Mouse (Mus musculus) lung, embryonic 14.5 days (tissue): ENCODE measurements around the gene Pou2f3. TPM values are rescaled to one million over a fixed set of nuclear protein-coding genes. Genes with fewer than 3 reads are reported as not detected.
A peak's percentile ranks its signal among the peaks of the same experiment; 100 is the strongest.

Experiments
- ATAC-seq: fragments of 200-750 bp; cut with Nextera tagmentation; 2 replicates; pipeline ENCODE4 v1.8.0; 2017; ENCODE audit warnings: mild to moderate bottlenecking, moderate TSS enrichment, moderate library complexity; ENCODE audit not compliant: insufficient read depth
- DNase-seq: peaks from one replicate; pipeline ENCODE4 v3.0.0-alpha.2; 2015
- H3K27ac ChIP-seq: fragments of 300-500 bp; sonication (generic); 2 replicates; pipeline ENCODE4 v1.5.1; 2014; ENCODE audit warnings: low read depth, mild to moderate bottlenecking, moderate library complexity
- H3K27me3 ChIP-seq: fragments of 300-500 bp; sonication (generic); 2 replicates; pipeline ENCODE4 v1.6.1; 2014; ENCODE audit warnings: low read length, control low read depth; ENCODE audit not compliant: insufficient read depth
- H3K36me3 ChIP-seq: fragments of 300-500 bp; sonication (generic); 2 replicates; pipeline ENCODE4 v1.6.1; 2014; ENCODE audit warnings: control low read depth; ENCODE audit not compliant: insufficient read depth
- H3K4me1 ChIP-seq: fragments of 300-500 bp; sonication (generic); 2 replicates; pipeline ENCODE4 v1.6.1; 2014; ENCODE audit warnings: antibody characterized with exemption, control low read depth; ENCODE audit not compliant: insufficient read depth
- H3K4me2 ChIP-seq: fragments of 300-500 bp; sonication (generic); 2 replicates; pipeline ENCODE4 v1.6.1; 2014; ENCODE audit warnings: mild to moderate bottlenecking
- H3K4me3 ChIP-seq: fragments of 300-500 bp; sonication (generic); 2 replicates; pipeline ENCODE4 v1.5.1; 2014; ENCODE audit warnings: low read depth, low read length
- H3K9ac ChIP-seq: fragments of 300-500 bp; sonication (generic); 2 replicates; pipeline ENCODE4 v1.6.1; 2014
- H3K9me3 ChIP-seq: fragments of 300-500 bp; sonication (generic); 2 replicates; pipeline ENCODE4 v1.6.1; 2016; ENCODE audit warnings: low read depth, low read length, control low read depth
- CTCF ChIP-seq: IDR thresholded peaks from 2 replicates; pipeline ENCODE4 v1.5.1; 2016; ENCODE audit warnings: antibody characterized with exemption, low read depth
- WGBS: fragments of 180-500 bp; shearing (Covaris S2); extraction: QIAGEN DNeasy Blood & Tissue Kit; methylation state at CpG from one replicate; pipeline ENCODE4 v1.1.7; 2014; 5-methylcytosine and 5-hydroxymethylcytosine counted together
- polyA plus RNA-seq: library from polyadenylated mRNA; unstranded; fragments of >200 nt; fragmentation: Nextera tagmentation; extraction: Ambion mirVana; gene quantifications from 2 replicates; pipeline ENCODE4 v1.2.1, GENCODE M21; 2014

Pou2f3 gene
- polyA plus RNA-seq, 1 experiment from 2014 or later, result 0.08 TPM

DNA sequence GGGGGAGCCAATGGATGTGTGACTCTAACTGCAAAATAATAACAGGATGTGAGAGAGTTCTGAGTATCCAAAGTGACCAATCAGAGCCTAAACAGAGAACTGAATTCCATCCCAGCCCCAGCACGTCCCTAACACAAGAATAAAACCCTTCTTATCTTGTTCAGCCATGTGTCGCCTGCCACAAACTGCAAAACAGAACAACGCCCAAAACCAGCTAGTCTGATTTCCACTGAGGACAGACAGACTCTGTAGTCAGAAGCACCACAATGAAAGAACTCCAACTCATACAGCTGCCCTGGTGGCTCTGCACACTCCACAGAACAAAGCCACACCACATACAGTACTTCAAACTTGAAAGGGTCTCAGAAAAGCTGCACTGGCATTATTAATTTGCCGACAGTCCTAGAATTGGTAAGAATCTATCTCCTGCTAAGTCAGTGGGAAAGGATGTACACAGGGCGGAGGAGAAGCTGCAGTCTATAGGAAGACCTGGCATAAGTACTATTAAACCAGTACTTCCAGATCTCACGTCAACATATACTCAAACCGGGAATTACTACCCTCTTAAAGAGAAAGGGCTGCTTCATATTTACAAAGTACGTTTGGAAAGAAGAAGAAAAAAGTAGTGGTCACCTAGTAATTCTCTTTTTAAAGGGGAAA lies 108.1 kb downstream of the Pou2f3 start:
- Histone ChIP-seq H3K9ac (0 out of 2 replicates have a peak overlapping the region, but pooled peaks have one; percentile 24), H3K4me3 (peak overlapping the region; percentile 96), H3K36me3 (no peaks in the 10 kb centered on the region), H3K27ac (peak overlapping the region; percentile 22), H3K4me2 (peak overlapping the region; percentile 77), H3K9me3 (no peaks in the 10 kb centered on the region), H3K27me3 (no peaks in the 10 kb centered on the region), H3K4me1 (peaks cover 10% of the 10 kb centered on the region)
- WGBS, result 43% methylated on average over 8 of the region's 8 CpGs
- DNase-seq (no peak), ATAC-seq (no peak)
- no peak for TF ChIP-seq CTCF

DNA sequence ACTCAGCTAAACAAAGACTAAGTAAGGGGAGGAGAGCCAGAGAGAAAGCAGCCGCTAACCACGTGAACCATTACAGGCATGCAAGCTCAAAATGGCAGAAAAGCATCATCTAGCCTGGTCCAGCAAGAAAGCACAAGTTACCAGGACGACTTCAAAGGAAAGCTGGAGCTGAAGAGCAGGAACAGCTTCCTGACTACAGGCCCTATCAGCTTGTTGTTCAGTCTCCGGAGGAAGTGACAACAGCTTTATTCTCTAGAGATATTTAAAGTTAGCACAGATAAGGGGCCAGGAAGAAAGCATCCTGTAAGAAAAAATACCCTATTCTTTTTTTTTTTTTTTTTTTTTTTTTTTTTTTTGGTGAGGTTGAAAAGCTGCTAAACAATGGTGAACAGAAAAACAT lies 111.2 kb downstream of the Pou2f3 start:
- no peak overlapping the region for H3K4me3 ChIP-seq
- no peak for TF ChIP-seq CTCF
- no peaks in the 10 kb centered on the region for H3K36me3 ChIP-seq
- H3K27ac ChIP-seq, result no peak overlapping the region
- DNase-seq (peak; percentile 24), ATAC-seq (no peak)
- H3K4me2 ChIP-seq, result no peak overlapping the region
- 48% methylated on average over 4 of the region's 4 CpGs for WGBS
- H3K9me3 ChIP-seq, result no peaks in the 10 kb centered on the region
- no peak overlapping the region for H3K9ac ChIP-seq
- peaks cover 10% of the 10 kb centered on the region for H3K4me1 ChIP-seq
- H3K27me3 ChIP-seq, result no peaks in the 10 kb centered on the region

DNA sequence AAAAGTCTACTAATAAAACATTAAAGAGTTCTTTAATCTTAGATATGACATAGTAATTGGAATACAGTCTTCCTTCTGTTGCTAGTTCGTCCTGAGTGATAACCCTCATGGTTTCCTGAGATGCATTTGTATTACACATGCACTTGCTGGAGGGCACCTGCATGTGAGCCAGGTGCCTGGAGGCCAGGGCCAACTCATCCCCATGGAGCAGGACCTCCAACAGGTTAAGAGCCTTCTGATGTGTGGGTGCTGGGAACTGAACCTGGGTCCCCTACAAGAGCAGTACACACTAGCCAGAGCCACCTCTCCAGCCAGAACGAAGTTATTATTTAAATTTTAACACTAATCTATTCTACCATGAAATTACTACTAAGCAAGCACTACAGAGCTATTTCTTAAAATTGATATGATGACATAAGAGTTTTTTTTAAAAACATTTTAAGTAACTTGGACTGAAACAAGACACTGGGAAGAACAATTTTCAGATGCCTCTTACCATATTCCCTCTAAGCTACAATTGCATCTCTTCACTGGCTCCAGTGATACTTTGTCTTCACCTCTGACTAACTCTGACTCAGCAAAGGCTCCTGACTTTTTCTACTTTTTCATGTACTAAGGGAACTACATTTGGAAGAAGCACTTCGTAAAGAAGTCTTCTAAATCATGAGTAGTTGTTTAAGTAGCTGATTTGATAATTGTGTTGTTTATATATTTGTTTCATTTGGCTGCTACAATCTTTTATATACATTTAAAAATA lies 112.2 kb downstream of the Pou2f3 start:
- ATAC-seq (no peak), DNase-seq (no peak)
- Histone ChIP-seq H3K27me3 (no peaks in the 10 kb centered on the region), H3K9ac (no peak overlapping the region), H3K4me2 (no peak overlapping the region), H3K27ac (no peak overlapping the region), H3K36me3 (no peaks in the 10 kb centered on the region), H3K4me3 (no peak overlapping the region), H3K9me3 (no peaks in the 10 kb centered on the region), H3K4me1 (peaks cover 2% of the 10 kb centered on the region)
- 81% methylated on average over 3 of the region's 3 CpGs for WGBS
- TF ChIP-seq CTCF, result no peak

DNA sequence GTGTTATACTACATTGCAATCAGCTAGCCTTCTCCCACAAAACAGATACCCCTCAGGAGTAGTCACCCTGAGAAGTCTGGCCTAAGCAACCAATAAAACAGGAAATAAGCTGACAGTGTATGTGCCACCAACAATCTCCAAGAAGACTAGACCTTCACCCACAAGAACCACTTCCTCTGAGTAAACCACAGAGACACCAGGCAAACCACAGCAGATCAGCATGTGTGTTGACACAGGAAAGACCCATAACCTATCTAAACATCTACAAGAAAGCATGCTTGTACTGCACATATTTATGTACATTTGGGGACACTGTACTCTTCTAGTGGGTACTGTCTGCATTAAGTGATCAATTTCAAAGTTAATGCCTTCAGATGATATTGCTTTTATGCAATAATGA lies 113.8 kb downstream of the Pou2f3 start:
- no peak for TF ChIP-seq CTCF
- ATAC-seq, result no peak
- Histone ChIP-seq H3K27me3 (no peaks in the 10 kb centered on the region), H3K27ac (no peak overlapping the region), H3K36me3 (no peaks in the 10 kb centered on the region), H3K4me3 (no peak overlapping the region), H3K4me1 (no peaks in the 10 kb centered on the region), H3K9ac (no peak overlapping the region), H3K9me3 (no peaks in the 10 kb centered on the region), H3K4me2 (no peak overlapping the region)
- no peak for DNase-seq

DNA sequence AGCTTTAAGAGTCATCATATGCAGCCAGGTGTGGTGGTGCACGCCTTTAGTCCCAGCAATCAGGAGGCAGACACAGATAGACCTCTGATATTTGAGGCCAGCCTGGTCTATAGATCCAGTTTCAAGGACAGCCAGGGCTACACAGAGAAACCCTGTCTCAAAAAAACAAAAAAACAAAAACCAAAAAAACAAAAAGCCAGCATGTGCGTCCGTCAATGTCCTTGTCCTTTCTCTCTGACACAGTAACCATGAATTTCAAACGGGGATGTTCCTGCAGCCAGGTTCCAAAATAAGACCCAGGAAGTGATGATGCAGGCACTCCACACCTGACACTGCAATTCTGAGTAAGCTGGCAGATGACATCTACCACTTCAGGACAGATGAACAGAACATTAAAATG lies 115.3 kb downstream of the Pou2f3 start:
- Histone ChIP-seq H3K9ac (no peak overlapping the region), H3K4me1 (no peaks in the 10 kb centered on the region), H3K4me2 (no peak overlapping the region), H3K27ac (no peak overlapping the region), H3K36me3 (no peaks in the 10 kb centered on the region), H3K4me3 (no peak overlapping the region), H3K27me3 (no peaks in the 10 kb centered on the region), H3K9me3 (no peaks in the 10 kb centered on the region)
- no peak for TF ChIP-seq CTCF
- 82% methylated on average over 4 of the region's 4 CpGs for WGBS
- no peak for ATAC-seq
- DNase-seq, result no peak

DNA sequence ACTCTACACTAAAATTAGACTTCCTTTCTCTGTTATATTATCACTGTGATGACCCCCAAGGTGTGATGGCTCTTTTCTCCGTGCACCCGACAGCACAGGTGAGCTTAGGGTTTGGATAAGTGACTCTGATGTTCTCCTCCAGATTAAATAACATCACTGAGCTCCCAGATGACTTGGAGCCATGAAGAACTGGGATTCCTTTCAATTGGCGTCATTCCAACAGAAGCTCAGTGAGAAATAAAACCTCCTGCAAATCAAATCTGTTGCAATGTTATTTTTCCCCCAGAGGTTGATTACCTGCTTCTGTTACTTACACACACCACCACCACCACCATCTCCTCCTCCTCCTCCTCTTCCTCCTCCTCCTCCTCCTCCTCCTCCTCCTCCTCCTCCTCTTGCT lies 116.4 kb downstream of the Pou2f3 start:
- ATAC-seq (no peak), DNase-seq (peak; percentile 75)
- Histone ChIP-seq H3K4me1 (no peaks in the 10 kb centered on the region), H3K9ac (no peak overlapping the region), H3K27me3 (no peaks in the 10 kb centered on the region), H3K4me2 (no peak overlapping the region), H3K4me3 (no peak overlapping the region), H3K27ac (no peak overlapping the region), H3K36me3 (no peaks in the 10 kb centered on the region), H3K9me3 (no peaks in the 10 kb centered on the region)
- TF ChIP-seq CTCF, result no peak
- WGBS, result 45% methylated on average over 3 of the region's 3 CpGs

DNA sequence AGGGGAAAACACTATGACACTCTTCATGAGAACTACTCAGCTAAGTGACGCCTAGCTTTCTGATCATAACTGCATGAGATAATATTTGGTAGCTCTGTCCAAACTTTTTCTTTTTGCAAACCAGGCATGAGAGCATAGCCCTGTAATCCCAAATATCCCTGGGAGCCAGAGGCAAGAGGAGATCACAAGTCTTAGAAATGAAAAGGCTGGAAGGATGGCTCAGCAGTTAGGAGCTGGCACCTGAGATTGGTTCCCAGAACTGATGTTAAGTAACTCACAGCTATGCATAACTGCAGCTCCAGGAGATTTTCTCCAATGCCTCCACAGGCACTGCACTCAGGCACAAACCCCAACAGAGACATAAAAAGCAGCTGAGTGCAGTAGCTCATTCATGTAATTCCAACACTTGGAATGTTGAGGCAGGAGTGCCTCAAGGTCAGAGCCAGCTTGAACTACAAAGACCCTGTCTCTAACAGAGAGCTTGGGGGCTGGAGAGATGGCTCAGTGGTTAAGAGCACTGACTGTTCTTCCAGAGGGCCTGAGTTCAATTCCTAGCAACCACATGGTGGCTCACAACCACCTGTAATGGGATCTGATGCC lies 124.4 kb downstream of the Pou2f3 start:
- Histone ChIP-seq H3K4me3 (no peak overlapping the region), H3K9me3 (no peaks in the 10 kb centered on the region), H3K27ac (peak overlapping the region; percentile 74), H3K27me3 (no peaks in the 10 kb centered on the region), H3K4me1 (peaks cover 13% of the 10 kb centered on the region), H3K4me2 (no peak overlapping the region), H3K36me3 (no peaks in the 10 kb centered on the region), H3K9ac (no peak overlapping the region)
- no peak for DNase-seq
- WGBS, result 72% methylated on average over 1 of the region's 1 CpGs
- ATAC-seq, result no peak
- TF ChIP-seq CTCF, result no peak
